Mouse (Mus musculus) C2C12 (cell line): ENCODE data around the gene Prss12.

ENCODE experiments used
- CTCF ChIP-seq: IDR thresholded peaks from one replicate; pipeline ENCODE4 v1.5.1; 2011; ENCODE audit not compliant: control insufficient read depth, insufficient read depth, insufficient read length
- MYOD1 ChIP-seq: IDR thresholded peaks from one replicate; pipeline ENCODE4 v1.6.1; 2011; ENCODE audit warnings: low read depth; ENCODE audit not compliant: control insufficient read depth, insufficient read length
- USF1 ChIP-seq: IDR thresholded peaks from one replicate; pipeline ENCODE4 v1.6.1; 2011; ENCODE audit warnings: low read depth, mild to moderate bottlenecking, control low read depth, moderate library complexity

- TF ChIP-seq CTCF (no peak), MYOD1 (no peak), USF1 (no peak)
These were observed 3.4 kb downstream of the Prss12 start for GRCm38 (mm10) chr3:123450107-123450506.
